Mouse (Mus musculus): ENCODE measurements around the gene Itpkb. TPM values are rescaled to one million over a fixed set of nuclear protein-coding genes. Genes with fewer than 3 reads are reported as not detected.

Itpkb gene
- polyA plus RNA-seq, 1 experiment from 2014 or later = 3.7 TPM

DNA sequence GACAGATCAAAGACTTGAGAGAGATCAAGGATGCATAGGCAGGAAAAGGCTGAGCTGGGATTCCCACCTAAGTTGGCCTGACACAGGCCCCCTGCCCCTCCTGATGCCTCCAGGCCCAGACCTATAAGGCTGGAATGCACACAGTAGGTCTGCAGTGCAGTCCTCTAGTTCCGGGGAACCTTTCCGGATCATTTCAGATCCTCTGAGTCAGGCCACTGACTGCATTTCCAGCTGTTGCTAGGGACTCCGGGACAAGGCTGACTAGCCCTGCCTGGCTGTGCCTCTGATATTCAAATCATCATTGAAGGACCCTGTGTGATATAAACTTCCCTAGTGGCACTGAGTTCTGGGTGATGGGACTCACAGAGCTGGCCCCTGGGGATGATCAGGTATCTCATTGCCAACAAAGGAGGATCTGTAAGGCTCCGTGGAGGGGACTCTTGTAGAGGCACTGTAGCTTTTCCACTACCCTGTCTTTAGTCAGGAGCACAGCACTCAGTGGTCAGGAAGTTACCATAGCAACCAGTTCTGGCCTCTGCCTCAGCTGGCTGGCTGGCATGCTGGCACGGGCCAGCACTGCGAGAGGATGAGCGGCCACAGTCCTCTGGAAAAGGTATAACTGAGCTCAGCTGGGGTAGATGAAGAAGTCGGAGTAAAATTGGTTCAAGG lies 90.3 kb downstream of the Itpkb start:
- H3K36me3 ChIP-seq (ENCODE audit: control insufficient read depth, insufficient read depth, low read length) = peaks cover 14% of the 10 kb centered on the region
- 65% methylated on average over 8 of the region's 8 CpGs for WGBS

DNA sequence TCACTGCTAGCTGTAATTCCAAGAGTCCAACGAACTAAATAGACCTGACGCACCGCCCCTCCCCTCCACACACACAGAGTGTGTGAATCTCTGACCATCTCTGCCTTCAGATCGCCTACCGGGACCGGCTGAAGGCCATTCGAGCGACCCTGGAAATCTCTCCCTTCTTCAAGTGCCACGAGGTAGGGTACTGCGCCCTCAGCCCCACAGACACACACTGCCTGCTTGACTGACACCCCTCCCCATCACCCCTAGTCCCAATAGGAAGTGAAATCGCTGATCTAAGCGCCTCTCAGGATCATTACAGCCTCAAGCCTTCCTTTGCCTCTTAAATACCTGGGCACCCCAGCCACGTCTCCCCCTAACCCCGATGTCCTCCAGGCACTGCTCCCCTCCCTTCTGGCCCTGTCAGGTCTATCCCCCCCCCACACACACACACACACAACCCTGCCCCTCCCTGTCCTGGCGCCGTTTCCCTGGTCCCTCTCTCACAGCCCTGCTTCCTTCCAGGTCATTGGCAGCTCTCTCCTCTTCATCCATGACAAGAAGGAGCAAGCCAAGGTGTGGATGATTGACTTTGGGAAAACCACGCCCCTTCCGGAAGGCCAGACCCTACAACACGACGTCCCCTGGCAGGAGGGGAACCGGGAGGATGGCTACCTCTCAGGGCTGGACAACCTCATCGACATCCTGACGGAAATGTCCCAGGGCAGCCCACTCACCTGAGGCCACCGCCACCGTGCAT lies 91.1 kb downstream of the Itpkb start:
- Histone ChIP-seq H3K36me3 (ENCODE audit: control insufficient read depth, insufficient read depth, low read length) (peaks cover 14% of the 10 kb centered on the region), H3K4me3 (ENCODE audit: low read depth, low read length) (no peak overlapping the region), H3K9ac (ENCODE audit: low read length) (no peak overlapping the region), H3K27ac (replicated peaks) (0 out of 2 replicates have a peak overlapping the region, but pooled peaks have one; percentile 9), H3K4me1 (replicated peaks; ENCODE audit: control insufficient read depth, insufficient read depth) (no peaks in the 10 kb centered on the region), H3K4me2 (replicated peaks; ENCODE audit: low read depth) (no peak overlapping the region), H3K27me3 (ENCODE audit: control insufficient read depth, insufficient read depth, low read length) (no peaks in the 10 kb centered on the region), H3K9me3 (ENCODE audit: control insufficient read depth, low read length) (no peaks in the 10 kb centered on the region)
- DNase-seq (ENCODE audit: low spot score) (no peak), ATAC-seq (ENCODE audit: low FRiP score, low TSS enrichment) (no peak)
- 63% methylated on average over 25 of the region's 25 CpGs for WGBS
- TF ChIP-seq EP300 (optimal IDR thresholded peaks at IDR 0.05) = no peak
- no peak for TF ChIP-seq CTCF (IDR thresholded peaks at IDR 0.05; ENCODE audit: low read depth)

More for the DNA sequence above, 90.3 kb downstream of the Itpkb start:
- Histone ChIP-seq H3K27ac (replicated peaks) (no peak overlapping the region; the same call in 1 of the 2 replicates), H3K4me3 (ENCODE audit: low read depth, low read length) (no peak overlapping the region), H3K9ac (ENCODE audit: low read length) (no peak overlapping the region), H3K9me3 (ENCODE audit: control insufficient read depth, low read length) (no peaks in the 10 kb centered on the region), H3K27me3 (ENCODE audit: control insufficient read depth, insufficient read depth, low read length) (no peaks in the 10 kb centered on the region), H3K4me2 (replicated peaks; ENCODE audit: low read depth) (no peak overlapping the region), H3K4me1 (replicated peaks; ENCODE audit: control insufficient read depth, insufficient read depth) (no peaks in the 10 kb centered on the region)
- no peak for DNase-seq (ENCODE audit: low spot score)
- TF ChIP-seq CTCF (IDR thresholded peaks at IDR 0.05; ENCODE audit: low read depth) (no peak), EP300 (optimal IDR thresholded peaks at IDR 0.05) (no peak)
- ATAC-seq (ENCODE audit: low FRiP score, low TSS enrichment) = no peak

DNA sequence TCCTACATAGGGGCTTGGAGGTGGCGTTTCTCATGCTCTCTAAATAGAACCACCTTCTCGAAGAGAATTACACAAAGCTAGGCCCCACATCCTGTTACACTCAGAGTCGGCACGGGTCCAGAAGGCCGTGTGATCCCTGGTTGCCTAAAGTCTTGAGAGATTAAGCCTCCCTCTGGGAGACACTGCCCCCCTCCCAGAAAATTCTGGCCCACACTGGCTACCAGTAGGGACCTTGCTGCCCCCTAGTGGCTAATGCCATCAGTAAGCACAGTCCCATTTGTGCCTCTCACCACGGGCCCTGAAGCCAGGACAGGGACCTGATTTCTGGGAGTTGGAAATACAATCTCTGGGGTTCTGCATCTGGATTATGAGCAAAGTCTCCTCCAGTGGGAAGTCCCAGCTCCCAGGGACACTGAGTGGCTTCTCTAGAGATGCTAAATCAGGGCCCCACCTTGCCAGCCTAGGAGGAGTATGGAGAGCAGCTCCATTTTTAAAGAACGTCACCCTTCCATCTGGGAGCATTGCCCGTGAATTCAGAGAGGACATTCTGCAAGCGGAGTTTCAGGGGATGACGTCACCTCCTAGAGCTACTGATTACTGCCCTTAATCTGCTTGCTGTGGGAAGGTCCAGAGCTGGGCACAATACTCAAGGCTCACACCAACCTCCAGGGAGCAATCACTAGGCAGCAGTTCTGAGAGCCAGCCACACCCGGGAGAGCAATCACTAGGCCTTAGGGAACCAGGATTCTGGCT lies 92.0 kb downstream of the Itpkb start:
- WGBS = 23% methylated on average over 11 of the region's 11 CpGs
- DNase-seq (ENCODE audit: low spot score) = peak; percentile 78
- Histone ChIP-seq H3K9me3 (ENCODE audit: control insufficient read depth, low read length) (no peaks in the 10 kb centered on the region), H3K4me2 (replicated peaks; ENCODE audit: low read depth) (no peak overlapping the region), H3K4me1 (replicated peaks; ENCODE audit: control insufficient read depth, insufficient read depth) (no peaks in the 10 kb centered on the region), H3K4me3 (ENCODE audit: low read depth, low read length) (no peak overlapping the region), H3K27ac (replicated peaks) (peak overlapping the region; percentile 76), H3K9ac (ENCODE audit: low read length) (peak overlapping the region; percentile 31; the same call in 1 of the 2 replicates), H3K27me3 (ENCODE audit: control insufficient read depth, insufficient read depth, low read length) (no peaks in the 10 kb centered on the region), H3K36me3 (ENCODE audit: control insufficient read depth, insufficient read depth, low read length) (peaks cover 14% of the 10 kb centered on the region)
- peak; percentile 89 for ATAC-seq (ENCODE audit: low FRiP score, low TSS enrichment)
- TF ChIP-seq EP300 (optimal IDR thresholded peaks at IDR 0.05) = no peak
- TF ChIP-seq CTCF (IDR thresholded peaks at IDR 0.05; ENCODE audit: low read depth) = peak; percentile 94

DNA sequence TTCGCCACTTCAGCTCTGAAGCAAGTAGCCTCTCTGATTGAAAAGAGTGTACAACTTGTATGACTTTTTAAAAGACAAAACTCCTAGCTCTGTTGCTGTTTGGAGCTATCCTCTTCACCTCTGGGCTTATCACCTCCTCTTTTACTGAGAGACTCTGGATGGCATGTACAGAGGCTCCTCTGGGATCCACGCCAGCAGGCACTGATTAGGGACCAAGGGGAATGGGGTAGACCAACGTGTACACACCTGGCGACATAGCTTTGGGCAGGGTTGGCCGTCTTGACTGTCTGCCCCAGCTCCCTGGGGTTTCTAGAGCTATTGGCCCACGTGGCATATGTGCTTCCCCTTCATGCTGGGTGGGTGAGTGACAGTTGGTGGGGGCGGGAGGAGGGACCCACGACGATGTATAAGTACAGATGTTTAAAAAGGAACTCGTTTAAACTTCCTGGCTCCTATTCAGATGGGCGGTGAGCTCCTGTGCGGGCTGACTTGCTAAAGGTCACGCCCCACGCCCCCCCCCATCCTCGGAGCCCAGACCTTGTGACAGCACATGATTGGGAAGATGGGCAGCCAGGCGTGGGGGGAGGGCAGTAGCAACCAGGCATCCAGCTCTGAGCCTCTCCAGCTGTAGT lies 92.8 kb downstream of the Itpkb start:
- 39% methylated on average over 16 of the region's 16 CpGs for WGBS
- peak overlapping the region; percentile 76 for H3K27ac ChIP-seq (replicated peaks)

DNA sequence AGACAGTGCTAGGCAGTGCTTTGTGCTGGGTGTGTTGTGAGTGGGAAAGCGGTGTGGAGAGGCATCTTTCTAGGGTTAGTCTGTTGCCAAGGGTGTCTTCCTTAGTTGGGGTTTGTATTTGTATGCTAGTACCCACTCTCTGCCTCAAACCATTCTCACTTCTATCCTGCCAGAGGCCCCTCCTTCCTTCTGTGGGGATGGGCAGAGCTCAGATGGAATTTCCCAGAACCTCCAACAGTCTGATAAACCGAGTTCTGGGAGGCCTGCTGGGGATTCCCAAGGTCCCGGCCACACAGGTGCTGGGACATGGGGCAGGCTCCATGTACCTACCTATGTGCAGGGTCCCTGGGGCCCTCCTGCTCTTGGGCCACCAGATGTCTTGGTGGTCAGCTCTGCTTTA lies 93.6 kb downstream of the Itpkb start:
- Histone ChIP-seq H3K4me3 (ENCODE audit: low read depth, low read length) (no peak overlapping the region), H3K36me3 (ENCODE audit: control insufficient read depth, insufficient read depth, low read length) (peaks cover 7% of the 10 kb centered on the region), H3K27ac (replicated peaks) (no peak overlapping the region), H3K9me3 (ENCODE audit: control insufficient read depth, low read length) (no peaks in the 10 kb centered on the region), H3K9ac (ENCODE audit: low read length) (no peak overlapping the region), H3K27me3 (ENCODE audit: control insufficient read depth, insufficient read depth, low read length) (no peaks in the 10 kb centered on the region), H3K4me1 (replicated peaks; ENCODE audit: control insufficient read depth, insufficient read depth) (no peaks in the 10 kb centered on the region), H3K4me2 (replicated peaks; ENCODE audit: low read depth) (no peak overlapping the region)
- WGBS = 71% methylated on average over 3 of the region's 3 CpGs
- DNase-seq (ENCODE audit: low spot score) (no peak), ATAC-seq (ENCODE audit: low FRiP score, low TSS enrichment) (no peak)
- no peak for TF ChIP-seq CTCF (IDR thresholded peaks at IDR 0.05; ENCODE audit: low read depth)
- no peak for TF ChIP-seq EP300 (optimal IDR thresholded peaks at IDR 0.05)

More for the DNA sequence above, 92.8 kb downstream of the Itpkb start:
- DNase-seq (ENCODE audit: low spot score) (no peak), ATAC-seq (ENCODE audit: low FRiP score, low TSS enrichment) (0 out of 2 replicates have a peak, but pooled peaks have one; percentile 11)
- TF ChIP-seq EP300 (optimal IDR thresholded peaks at IDR 0.05) (no peak), CTCF (IDR thresholded peaks at IDR 0.05; ENCODE audit: low read depth) (no peak)
- Histone ChIP-seq H3K27me3 (ENCODE audit: control insufficient read depth, insufficient read depth, low read length) (no peaks in the 10 kb centered on the region), H3K9ac (ENCODE audit: low read length) (no peak overlapping the region), H3K4me1 (replicated peaks; ENCODE audit: control insufficient read depth, insufficient read depth) (no peaks in the 10 kb centered on the region), H3K4me3 (ENCODE audit: low read depth, low read length) (no peak overlapping the region), H3K9me3 (ENCODE audit: control insufficient read depth, low read length) (no peaks in the 10 kb centered on the region), H3K36me3 (ENCODE audit: control insufficient read depth, insufficient read depth, low read length) (peaks cover 14% of the 10 kb centered on the region), H3K4me2 (replicated peaks; ENCODE audit: low read depth) (no peak overlapping the region)
